Mouse (Mus musculus): ENCODE measurements around the gene Rpusd4.

- TF ChIP-seq POLR2A (IDR thresholded peaks at IDR 0.05; ENCODE audit: borderline replicate concordance, insufficient read depth, low read length) (no peak), CTCF (IDR thresholded peaks at IDR 0.05; ENCODE audit: borderline replicate concordance, insufficient read depth, low read depth, low read length) (no peak)
Observed at GRCm38 (mm10) chr9:35286351-35286750, 18.7 kb downstream of the Rpusd4 start.
